Mouse (Mus musculus): ENCODE measurements around the gene Macf1. TPM values are rescaled to one million over a fixed set of nuclear protein-coding genes. Genes with fewer than 3 reads are reported as not detected.
"Not testable (repeated sequence)": the region's sequence is repeated elsewhere in the genome, so short reads cannot be mapped to it uniquely, and the experiment has no call there.

The Macf1 gene
- total RNA-seq, 2 experiments from 2014 or later = 49.0 to 55.4 TPM

DNA sequence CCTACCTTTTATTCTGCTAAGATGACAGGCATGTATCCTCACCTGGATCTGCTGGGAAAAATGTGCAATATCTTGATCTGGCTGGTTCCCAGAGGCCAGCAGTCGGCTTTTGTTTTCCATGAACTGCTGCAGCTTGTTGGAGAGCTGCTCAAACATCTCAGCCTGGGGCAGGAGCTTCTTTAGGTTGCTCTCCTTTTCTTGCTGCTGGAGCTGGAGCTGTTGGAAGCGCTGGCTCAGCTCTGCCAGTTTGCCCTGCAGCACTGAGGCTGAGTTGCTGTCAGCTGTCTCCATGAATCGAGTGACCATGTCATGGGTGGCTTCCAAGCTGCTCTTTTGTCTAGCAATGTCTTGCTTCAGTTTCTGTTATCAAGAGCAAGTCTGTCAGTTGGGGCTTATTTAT, 232.2 kb downstream of the Macf1 start:
- no peak for DNase-seq (ENCODE audit: low spot score)

DNA sequence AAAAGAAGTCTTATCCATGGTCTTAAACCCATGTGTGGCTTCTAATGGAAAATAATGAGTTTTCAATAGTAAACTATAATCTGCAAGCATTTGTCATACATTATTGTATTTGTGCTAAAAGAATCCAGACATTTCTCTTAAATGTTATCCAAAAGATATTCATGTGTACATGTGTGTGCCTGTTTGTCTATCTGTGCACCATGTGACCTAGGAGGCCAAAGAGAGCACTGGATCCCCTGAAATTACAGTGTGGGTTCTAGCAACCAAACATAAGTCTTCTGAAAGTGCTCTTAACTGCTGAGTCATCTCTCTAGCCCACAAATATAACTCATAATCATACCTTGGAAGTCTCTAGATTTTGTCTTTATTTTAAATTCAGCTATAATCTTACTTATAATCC, 234.9 kb downstream of the Macf1 start:
- DNase-seq (ENCODE audit: low spot score) = no peak

GRCm38 (mm10) chr4:123448015-123448414, 236.1 kb downstream of the Macf1 start:
- no peak for DNase-seq (ENCODE audit: low spot score)

- DNase-seq (ENCODE audit: low spot score) = no peak
Observed at GRCm38 (mm10) chr4:123447251-123447650, 236.9 kb downstream of the Macf1 start.

GRCm38 (mm10) chr4:123446754-123447153, 237.4 kb downstream of the Macf1 start:
- no peak for DNase-seq (ENCODE audit: low spot score)

- not testable (repeated sequence) for DNase-seq (ENCODE audit: low spot score)
Observed at GRCm38 (mm10) chr4:123446221-123446620, 237.9 kb downstream of the Macf1 start.

- peak; percentile 64 for DNase-seq (ENCODE audit: low spot score)
Observed at GRCm38 (mm10) chr4:123438414-123438813, 245.7 kb downstream of the Macf1 start.

DNA sequence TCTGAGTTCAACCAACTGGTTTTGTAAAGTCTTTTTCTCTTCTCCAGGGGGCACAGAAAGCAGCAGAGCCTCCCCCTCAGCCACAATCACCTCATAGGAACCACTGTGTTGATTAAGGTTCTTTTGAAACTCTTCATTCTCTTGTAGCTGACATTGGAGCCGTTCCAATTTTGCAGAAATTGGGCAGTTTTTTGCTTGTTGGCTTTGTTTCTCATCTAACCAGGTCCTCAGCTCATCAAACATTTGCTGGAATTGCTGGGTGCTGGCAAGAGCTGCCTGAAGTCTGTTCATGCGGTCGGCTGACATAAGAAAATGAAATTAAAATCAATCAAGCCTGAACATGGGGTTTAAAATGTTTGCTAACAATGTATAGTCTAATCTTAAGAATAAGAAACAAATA, 251.0 kb downstream of the Macf1 start:
- DNase-seq (ENCODE audit: low spot score) = no peak

- DNase-seq (ENCODE audit: low spot score) = no peak
Observed at GRCm38 (mm10) chr4:123431936-123432335, 252.2 kb downstream of the Macf1 start.

- DNase-seq (ENCODE audit: low spot score) = no peak
Observed at GRCm38 (mm10) chr4:123427900-123428684, 256.1 kb downstream of the Macf1 start.

- DNase-seq (ENCODE audit: low spot score) = no peak
Observed at GRCm38 (mm10) chr4:123427271-123427899, 256.8 kb downstream of the Macf1 start.

DNA sequence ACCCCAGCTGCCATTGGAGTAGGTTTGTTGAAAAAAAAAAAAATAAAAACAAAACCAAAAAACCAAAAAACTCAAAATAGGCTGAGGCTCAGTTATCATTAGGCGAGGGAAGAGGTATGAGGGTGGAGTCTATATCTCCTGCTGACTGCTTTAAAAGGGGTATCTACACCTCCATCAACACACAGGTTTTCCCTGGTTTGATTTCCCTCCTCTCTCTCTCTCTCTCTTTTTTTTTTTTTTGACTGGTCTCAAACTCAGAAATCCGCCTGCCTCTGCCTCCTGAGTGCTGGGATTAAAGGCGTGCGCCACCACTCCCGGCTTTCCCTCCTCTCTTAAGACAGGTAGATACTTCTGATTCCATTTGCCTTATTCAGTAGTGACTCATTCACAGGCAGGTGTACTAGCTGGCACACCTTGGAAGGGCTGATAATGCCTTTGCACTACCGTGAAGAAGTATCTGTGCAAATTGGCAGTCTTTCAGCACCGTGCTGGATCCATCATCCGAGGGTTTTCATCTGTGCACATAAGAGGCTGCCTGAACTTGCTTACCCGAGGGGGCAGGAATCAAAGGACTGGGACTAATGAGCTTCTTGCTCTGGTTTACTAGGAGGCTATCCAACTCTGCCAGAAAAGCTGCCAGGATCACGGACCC, 257.6 kb downstream of the Macf1 start:
- DNase-seq (ENCODE audit: low spot score) = no peak

DNA sequence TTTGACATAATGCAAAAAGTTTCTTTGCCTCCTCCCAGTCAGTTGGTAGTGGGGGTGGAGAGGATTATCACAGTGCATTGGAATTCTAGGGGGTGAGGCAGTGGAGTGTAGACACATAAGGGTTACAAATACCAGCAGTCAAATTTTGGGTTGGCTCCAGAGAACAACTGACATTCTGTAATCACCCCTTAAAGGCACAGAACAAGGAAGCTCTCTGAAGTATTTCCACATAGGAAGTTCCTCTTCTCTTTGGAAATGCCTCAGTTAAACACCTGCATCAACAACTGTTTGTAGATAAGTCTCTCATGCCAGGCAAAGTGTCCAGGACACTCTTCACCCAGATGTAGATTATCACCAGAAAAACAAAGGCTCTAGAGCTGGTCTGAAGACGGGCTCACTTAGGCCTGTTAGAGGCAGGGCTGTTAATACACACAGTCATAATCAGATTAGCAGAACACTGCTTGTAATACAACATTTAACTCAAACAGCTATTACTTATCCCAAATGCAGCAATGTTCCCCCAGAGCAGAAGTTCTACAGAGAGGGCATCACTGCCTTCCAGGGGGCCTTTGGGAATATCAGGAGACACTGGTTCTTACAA, 258.4 kb downstream of the Macf1 start:
- DNase-seq (ENCODE audit: low spot score) = peak; percentile 32

DNA sequence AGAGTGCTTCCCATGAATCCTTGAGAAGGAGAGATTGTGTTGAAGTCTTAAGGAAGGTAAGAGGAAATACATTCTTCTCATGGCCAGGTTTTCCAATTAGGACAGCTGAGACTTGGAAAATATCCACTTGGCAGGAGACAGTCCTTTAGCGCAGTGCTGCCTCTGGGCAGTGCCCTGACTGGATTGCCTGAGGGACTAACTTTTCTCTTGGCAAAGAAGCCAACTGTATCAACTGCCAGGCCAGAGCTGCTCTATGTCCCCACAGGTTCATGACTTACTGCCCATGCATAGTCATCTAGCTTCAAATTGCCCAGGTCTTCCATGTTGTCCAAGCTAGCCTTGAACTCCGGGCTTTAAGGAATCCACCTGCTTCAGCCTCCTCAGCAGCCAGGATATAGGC, 260.1 kb downstream of the Macf1 start:
- no peak for DNase-seq (ENCODE audit: low spot score)

DNA sequence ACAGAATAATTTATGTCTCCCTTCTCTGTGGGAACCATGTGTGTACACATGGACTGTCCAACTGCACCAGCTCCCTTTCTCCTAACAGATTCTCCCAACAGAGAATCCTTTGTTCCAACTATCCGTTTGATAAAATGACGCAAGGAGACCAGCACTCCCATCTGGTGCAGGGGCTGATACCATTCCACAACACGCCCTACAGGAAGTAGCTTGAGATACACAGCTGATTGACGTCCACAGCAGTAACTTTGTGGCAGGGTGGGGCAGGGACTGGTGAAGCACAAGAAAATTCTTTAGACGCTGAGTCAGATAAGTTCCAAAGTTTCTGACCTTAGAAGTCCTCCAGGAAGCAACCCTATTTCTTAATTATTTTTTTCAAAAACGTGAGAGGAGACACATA, 261.3 kb downstream of the Macf1 start:
- DNase-seq (ENCODE audit: low spot score) = peak; percentile 50

DNA sequence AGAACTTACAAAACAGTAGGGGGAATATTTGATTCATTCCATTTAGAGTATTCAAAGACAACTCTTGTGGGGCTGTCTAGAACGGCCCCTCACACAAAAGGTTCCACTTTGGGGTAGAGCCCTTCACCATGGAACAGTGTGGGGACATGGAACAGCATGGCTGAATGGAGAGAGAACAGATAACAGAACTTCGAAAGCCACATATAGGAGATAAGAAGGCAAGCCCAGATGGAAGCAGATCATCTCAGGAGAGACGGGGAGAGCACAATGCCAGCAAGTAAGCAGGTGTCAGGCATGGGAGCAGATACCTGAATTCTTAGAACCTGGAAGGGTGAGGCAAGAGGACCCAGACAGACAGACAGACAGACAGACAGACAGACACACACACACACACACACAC, 266.1 kb downstream of the Macf1 start:
- DNase-seq (ENCODE audit: low spot score) = no peak

- no peak for DNase-seq (ENCODE audit: low spot score)
Observed at GRCm38 (mm10) chr4:123417478-123417877, 266.7 kb downstream of the Macf1 start.

- DNase-seq (ENCODE audit: low spot score) = no peak
Observed at GRCm38 (mm10) chr4:123416829-123417228, 267.3 kb downstream of the Macf1 start.

- DNase-seq (ENCODE audit: low spot score) = no peak
Observed at GRCm38 (mm10) chr4:123415566-123415965, 268.6 kb downstream of the Macf1 start.

GRCm38 (mm10) chr4:123413876-123414275, 270.3 kb downstream of the Macf1 start:
- no peak for DNase-seq (ENCODE audit: low spot score)

DNA sequence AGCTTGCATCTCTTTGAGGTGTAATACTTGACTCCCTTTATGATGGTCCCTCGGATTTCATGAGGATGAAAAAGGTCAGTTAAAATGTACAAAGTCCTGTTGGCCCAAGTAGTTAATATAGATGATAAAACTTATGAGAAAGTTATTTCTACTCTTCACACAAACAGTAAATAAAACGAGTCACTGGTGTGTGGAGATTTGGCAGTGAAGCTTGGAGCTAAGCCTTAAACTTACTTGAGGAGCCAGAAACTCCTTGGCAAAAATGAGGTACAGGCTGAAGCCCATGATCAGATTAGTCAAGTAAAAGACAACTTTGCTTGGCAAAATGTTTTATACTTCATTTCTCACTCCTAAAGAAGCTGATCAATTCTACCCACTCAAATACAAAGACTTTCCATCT, 271.2 kb downstream of the Macf1 start:
- no peak for DNase-seq (ENCODE audit: low spot score)

DNA sequence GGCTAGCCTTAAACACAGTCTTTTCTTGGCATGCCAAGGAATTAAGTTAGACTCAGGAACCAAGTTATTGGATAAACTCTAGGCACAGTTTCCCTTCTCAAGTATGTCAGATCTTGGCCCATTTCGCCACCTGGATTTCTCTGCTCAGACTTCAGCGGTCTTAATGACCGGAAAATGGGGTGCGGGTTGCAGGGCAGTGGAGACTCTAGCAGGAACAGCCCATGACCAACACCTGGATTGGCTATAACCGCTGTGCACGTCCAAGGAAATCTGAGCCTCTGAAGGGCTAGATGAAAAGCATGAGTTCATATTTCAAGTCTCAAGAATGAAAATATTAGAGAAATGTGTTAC, 271.7 kb downstream of the Macf1 start:
- peak; percentile 15 for DNase-seq (ENCODE audit: low spot score)

All from gastrocnemius, adult 18-20 months (tissue).